Mouse (Mus musculus) neural tube, embryonic 12.5 days (tissue): Measurements from ENCODE around the gene Fam129b. TPM values are rescaled to one million over a fixed set of nuclear protein-coding genes. Genes with fewer than 3 reads are reported as not detected.

Experiments used
- ATAC-seq: fragments of 200-750 bp; cut with Nextera tagmentation; 2 replicates; pipeline ENCODE4 v1.8.0; 2017; ENCODE audit warnings: low read depth, mild to moderate bottlenecking, moderate TSS enrichment, moderate library complexity; ENCODE audit not compliant: low FRiP score
- H3K27ac ChIP-seq: fragments of 300-500 bp; sonication (generic); 2 replicates; pipeline ENCODE4 v1.5.1; 2016
- H3K27me3 ChIP-seq: fragments of 300-500 bp; sonication (generic); replicated peaks from 2 replicates; pipeline ENCODE4 v1.6.1; 2016; ENCODE audit warnings: mild to moderate bottlenecking
- H3K36me3 ChIP-seq: fragments of 300-500 bp; sonication (generic); 2 replicates; pipeline ENCODE4 v1.6.1; 2016; ENCODE audit warnings: mild to moderate bottlenecking
- H3K4me1 ChIP-seq: fragments of 300-500 bp; sonication (generic); 2 replicates; pipeline ENCODE4 v1.6.1; 2016
- H3K4me2 ChIP-seq: fragments of 300-500 bp; sonication (generic); replicated peaks from 2 replicates; pipeline ENCODE4 v1.6.1; 2016; ENCODE audit warnings: mild to moderate bottlenecking
- H3K4me3 ChIP-seq: fragments of 300-500 bp; sonication (generic); 2 replicates; pipeline ENCODE4 v1.5.1; 2016
- H3K9ac ChIP-seq: fragments of 300-500 bp; sonication (generic); 2 replicates; pipeline ENCODE4 v1.6.1; 2016; ENCODE audit warnings: mild to moderate bottlenecking
- H3K9me3 ChIP-seq: fragments of 300-500 bp; sonication (generic); 2 replicates; pipeline ENCODE4 v1.6.1; 2016; ENCODE audit warnings: mild to moderate bottlenecking
- WGBS: fragments of 180-500 bp; shearing (Covaris S2); methylation state at CpG from one replicate; pipeline ENCODE4 v1.1.7; 2016; 5-methylcytosine and 5-hydroxymethylcytosine counted together
- polyA plus RNA-seq: library from polyadenylated mRNA; unstranded; fragments of >200 nt; fragmentation: Nextera tagmentation; extraction: Ambion mirVana; gene quantifications from 2 replicates; pipeline ENCODE4 v1.2.1, GENCODE M21; 2016

The Fam129b gene
- polyA plus RNA-seq, 1 experiment from 2014 or later = 40.3 TPM

GRCm38 (mm10) chr2:32963981-32964380 is 88.1 kb downstream of the Fam129b start:
- WGBS = 88% methylated on average over 1 of the region's 1 CpGs
- Histone ChIP-seq H3K27me3 (no peaks in the 10 kb centered on the region), H3K36me3 (peaks cover 22% of the 10 kb centered on the region), H3K4me2 (peak overlapping the region; percentile 94), H3K9me3 (no peaks in the 10 kb centered on the region), H3K27ac (no peak overlapping the region), H3K4me1 (peaks cover 52% of the 10 kb centered on the region), H3K9ac (no peak overlapping the region), H3K4me3 (no peak overlapping the region)
- no peak for ATAC-seq

GRCm38 (mm10) chr2:32964659-32965457 is 88.9 kb downstream of the Fam129b start:
- H3K27me3 ChIP-seq = no peaks in the 10 kb centered on the region
- H3K27ac ChIP-seq = no peak overlapping the region
- H3K9ac ChIP-seq = no peak overlapping the region
- H3K9me3 ChIP-seq = no peaks in the 10 kb centered on the region
- ATAC-seq = no peak
- 26% methylated on average over 10 of the region's 10 CpGs for WGBS
- H3K4me3 ChIP-seq = no peak overlapping the region
- peaks cover 22% of the 10 kb centered on the region for H3K36me3 ChIP-seq
- H3K4me1 ChIP-seq = peaks cover 52% of the 10 kb centered on the region
- H3K4me2 ChIP-seq = no peak overlapping the region

- H3K27ac ChIP-seq = no peak overlapping the region
- H3K27me3 ChIP-seq = no peaks in the 10 kb centered on the region
- WGBS = 15% methylated on average over 7 of the region's 7 CpGs
- peaks cover 22% of the 10 kb centered on the region for H3K36me3 ChIP-seq
- ATAC-seq = no peak
- peaks cover 48% of the 10 kb centered on the region for H3K4me1 ChIP-seq
- H3K9ac ChIP-seq = no peak overlapping the region
- peak overlapping the region; percentile 88 for H3K4me2 ChIP-seq
- no peak overlapping the region for H3K4me3 ChIP-seq
- no peaks in the 10 kb centered on the region for H3K9me3 ChIP-seq
These were observed 89.7 kb downstream of the Fam129b start for GRCm38 (mm10) chr2:32965511-32966183.

GRCm38 (mm10) chr2:32966184-32966688 is 90.3 kb downstream of the Fam129b start:
- Histone ChIP-seq H3K4me2 (peak overlapping the region; percentile 88), H3K4me3 (peak overlapping the region; percentile 52), H3K9me3 (no peaks in the 10 kb centered on the region), H3K4me1 (peaks cover 43% of the 10 kb centered on the region), H3K36me3 (peaks cover 22% of the 10 kb centered on the region), H3K27ac (peak overlapping the region; percentile 51), H3K9ac (peak overlapping the region; percentile 67), H3K27me3 (no peaks in the 10 kb centered on the region)
- WGBS = 10% methylated on average over 13 of the region's 13 CpGs
- ATAC-seq = 0 out of 2 replicates have a peak, but pooled peaks have one; percentile 8

- Histone ChIP-seq H3K9me3 (no peaks in the 10 kb centered on the region), H3K36me3 (peaks cover 22% of the 10 kb centered on the region), H3K4me2 (peak overlapping the region; percentile 88), H3K27me3 (no peaks in the 10 kb centered on the region), H3K9ac (peak overlapping the region; percentile 67), H3K27ac (peak overlapping the region; percentile 51), H3K4me3 (peak overlapping the region; percentile 52), H3K4me1 (peaks cover 41% of the 10 kb centered on the region)
- ATAC-seq = peak; percentile 82
- WGBS = 2% methylated on average over 55 of the region's 55 CpGs
These were observed 91.0 kb downstream of the Fam129b start for GRCm38 (mm10) chr2:32966689-32967631.

- H3K27ac ChIP-seq = no peak overlapping the region
- no peak overlapping the region; the same call in 1 of the 2 replicates for H3K4me3 ChIP-seq
- H3K36me3 ChIP-seq = peaks cover 24% of the 10 kb centered on the region
- ATAC-seq = no peak
- H3K9me3 ChIP-seq = no peaks in the 10 kb centered on the region
- WGBS = 87% methylated on average over 9 of the region's 9 CpGs
- no peaks in the 10 kb centered on the region for H3K27me3 ChIP-seq
- H3K9ac ChIP-seq = peak overlapping the region; percentile 67
- H3K4me1 ChIP-seq = peaks cover 29% of the 10 kb centered on the region
- H3K4me2 ChIP-seq = peak overlapping the region; percentile 88
These were observed 92.2 kb downstream of the Fam129b start for GRCm38 (mm10) chr2:32968024-32968614.

- no peaks in the 10 kb centered on the region for H3K27me3 ChIP-seq
- H3K4me2 ChIP-seq = no peak overlapping the region
- peaks cover 19% of the 10 kb centered on the region for H3K4me1 ChIP-seq
- H3K9ac ChIP-seq = no peak overlapping the region
- WGBS = 89% methylated on average over 8 of the region's 8 CpGs
- no peak overlapping the region for H3K27ac ChIP-seq
- ATAC-seq = no peak
- no peak overlapping the region for H3K4me3 ChIP-seq
- H3K9me3 ChIP-seq = no peaks in the 10 kb centered on the region
- H3K36me3 ChIP-seq = peaks cover 24% of the 10 kb centered on the region
These were observed 93.4 kb downstream of the Fam129b start for GRCm38 (mm10) chr2:32969326-32969725.

- Histone ChIP-seq H3K4me3 (no peak overlapping the region), H3K36me3 (peaks cover 37% of the 10 kb centered on the region), H3K9ac (no peak overlapping the region), H3K27ac (no peak overlapping the region), H3K27me3 (no peaks in the 10 kb centered on the region), H3K4me1 (peaks cover 15% of the 10 kb centered on the region), H3K4me2 (no peak overlapping the region), H3K9me3 (no peaks in the 10 kb centered on the region)
- 32% methylated on average over 9 of the region's 9 CpGs for WGBS
- ATAC-seq = no peak
These were observed 95.3 kb downstream of the Fam129b start for GRCm38 (mm10) chr2:32971235-32971634.

GRCm38 (mm10) chr2:32974216-32974615 is 98.3 kb downstream of the Fam129b start:
- H3K27me3 ChIP-seq = no peaks in the 10 kb centered on the region
- no peak overlapping the region for H3K4me2 ChIP-seq
- no peak overlapping the region for H3K9ac ChIP-seq
- WGBS = 93% methylated on average over 8 of the region's 8 CpGs
- no peak overlapping the region for H3K27ac ChIP-seq
- H3K9me3 ChIP-seq = no peaks in the 10 kb centered on the region
- peaks cover 41% of the 10 kb centered on the region for H3K36me3 ChIP-seq
- H3K4me1 ChIP-seq = no peaks in the 10 kb centered on the region; the same call in 1 of the 2 replicates
- H3K4me3 ChIP-seq = no peak overlapping the region
- no peak for ATAC-seq
